Comparison of ENCODE assay signal across 17 mouse cellular contexts in the genomic region with DNA sequence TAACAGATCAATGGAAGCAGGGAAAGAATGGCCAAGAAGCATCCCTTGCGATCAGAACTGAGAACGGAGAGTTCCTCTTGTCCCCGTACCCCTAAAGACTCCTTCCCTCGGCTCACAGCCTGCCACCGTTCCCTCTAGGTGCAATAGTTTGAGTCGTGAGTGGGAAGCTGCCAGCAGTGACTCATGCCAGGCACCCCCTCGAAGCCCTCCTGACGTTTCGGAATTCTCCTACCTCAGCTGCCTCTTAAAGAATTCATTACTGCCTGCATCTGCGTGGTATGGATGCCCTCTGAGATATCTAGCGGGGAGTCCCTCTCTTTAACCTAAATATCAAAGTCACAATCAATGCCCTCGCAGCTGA.
A peak's percentile ranks its signal among the peaks of the same experiment; 100 is the strongest.
DNase-seq lines count a peak whose midpoint lies in the region; ATAC-seq lines count a peak whose summit lies in the region.
"Had no signal": no experiment of that assay in that cellular context is flagged by ENCODE, and none has a peak within 500 bp of the region (broad histone marks: within the 10 kb centered on the region; RNA-seq: fewer than 3 reads in every experiment).

No protein-coding gene starts in this region.

- 0 out of 2 replicates have a peak overlapping the region, but pooled peaks have one; percentile 28 for H3K4me2 ChIP-seq in kidney, embryonic 16.5 days (replicated peaks; ENCODE audit: low read depth, low read length)
- peak overlapping the region; percentile 46 for H3K4me2 ChIP-seq in neural tube, embryonic 13.5 days
- H3K4me2 ChIP-seq: embryonic facial prominence, embryonic 15.5 days; heart, embryonic 12.5 days had no signal

- 74% methylated on average over 12 of the region's 12 CpGs for WGBS in kidney, embryonic 16.5 days
- 62% methylated on average over 12 of the region's 12 CpGs for WGBS in neural tube, embryonic 13.5 days

- no peak for DNase-seq in kidney, postnatal 10 days
- peak; percentile 10 to 14 for DNase-seq in frontal cortex, postnatal 10 days (ENCODE audit: low spot score in 2 of 2)
- DNase-seq in left cerebral cortex, adult 8-10 months (ENCODE audit: low spot score in 2 of 2), result peak; percentile 34 to 46
- no peak for DNase-seq in gastrocnemius, adult 8-10 months (ENCODE audit: low spot score in 2 of 2)
- DNase-seq in cerebellum, adult 9-11 months, result no peak
- DNase-seq: B cell, adult 2 months; cerebellum, postnatal 36 days; kidney, postnatal 36 days; liver, postnatal 0 days; thymus, postnatal 4 days had no signal

- H3K27ac ChIP-seq in kidney, embryonic 16.5 days (ENCODE audit: low read length), result no peak overlapping the region
- H3K27ac ChIP-seq in neural tube, embryonic 13.5 days (replicated peaks), result peak overlapping the region; percentile 52
- H3K27ac ChIP-seq: embryonic facial prominence, embryonic 15.5 days had no signal

- H3K4me3 ChIP-seq in kidney, embryonic 16.5 days (ENCODE audit: low read length), result no peak overlapping the region
- H3K4me3 ChIP-seq in neural tube, embryonic 13.5 days, result no peak overlapping the region
- H3K4me3 ChIP-seq: embryonic facial prominence, embryonic 15.5 days; heart, embryonic 12.5 days had no signal

- peaks cover 4% of the 10 kb centered on the region; the same call in 1 of the 2 replicates for H3K9me3 ChIP-seq in kidney, embryonic 16.5 days (ENCODE audit: low read length)
- H3K9me3 ChIP-seq in neural tube, embryonic 13.5 days, result no peaks in the 10 kb centered on the region
- H3K9me3 ChIP-seq: embryonic facial prominence, embryonic 15.5 days; G1E; heart, embryonic 12.5 days had no signal

- H3K4me1 ChIP-seq in kidney, embryonic 16.5 days (ENCODE audit: insufficient read depth, low read length), result no peaks in the 10 kb centered on the region
- H3K4me1 ChIP-seq in neural tube, embryonic 13.5 days (replicated peaks), result peaks cover 20% of the 10 kb centered on the region
- H3K4me1 ChIP-seq: embryonic facial prominence, embryonic 15.5 days; heart, embryonic 12.5 days had no signal

- H3K9ac ChIP-seq in kidney, embryonic 16.5 days (replicated peaks; ENCODE audit: low read length), result no peak overlapping the region
- H3K9ac ChIP-seq in neural tube, embryonic 13.5 days, result no peak overlapping the region
- H3K9ac ChIP-seq: embryonic facial prominence, embryonic 15.5 days; heart, embryonic 12.5 days; liver, postnatal 0 days had no signal

- H3K36me3 ChIP-seq in kidney, embryonic 16.5 days (ENCODE audit: insufficient read depth, low read length), result no peaks in the 10 kb centered on the region
- no peaks in the 10 kb centered on the region for H3K36me3 ChIP-seq in neural tube, embryonic 13.5 days
- H3K36me3 ChIP-seq: embryonic facial prominence, embryonic 15.5 days; G1E; heart, embryonic 12.5 days had no signal

- no peaks in the 10 kb centered on the region for H3K27me3 ChIP-seq in kidney, embryonic 16.5 days (ENCODE audit: insufficient read depth, low read length)
- H3K27me3 ChIP-seq in neural tube, embryonic 13.5 days, result peaks cover 3% of the 10 kb centered on the region
- H3K27me3 ChIP-seq: embryonic facial prominence, embryonic 15.5 days; heart, embryonic 12.5 days had no signal

- ATAC-seq in kidney, embryonic 16.5 days (ENCODE audit: low FRiP score, low TSS enrichment), result no peak
- peak; percentile 15; the same call in 1 of the 2 replicates for ATAC-seq in neural tube, embryonic 13.5 days (ENCODE audit: low read depth)
- no peak for ATAC-seq in monocyte, adult 5-6 weeks (replicated peaks; ENCODE audit: insufficient number of reproducible peaks, low FRiP score, low TSS enrichment, poor library complexity, severe bottlenecking)
- ATAC-seq: inflammation-experienced regulatory T-cells, adult 6 months; liver, postnatal 0 days had no signal

Comparison
In these comparisons a context has a peak if more than half of its experiments do, and no peak if none do; other contexts are left out.
1. DNase-seq: peak in frontal cortex, postnatal 10 days (2 of 2) and left cerebral cortex, adult 8-10 months (2 of 2); none in kidney, postnatal 10 days (single experiment), gastrocnemius, adult 8-10 months (0 of 2) and cerebellum, adult 9-11 months (single experiment).